14 mouse cellular contexts compared by ENCODE assay signal in the genomic region with DNA sequence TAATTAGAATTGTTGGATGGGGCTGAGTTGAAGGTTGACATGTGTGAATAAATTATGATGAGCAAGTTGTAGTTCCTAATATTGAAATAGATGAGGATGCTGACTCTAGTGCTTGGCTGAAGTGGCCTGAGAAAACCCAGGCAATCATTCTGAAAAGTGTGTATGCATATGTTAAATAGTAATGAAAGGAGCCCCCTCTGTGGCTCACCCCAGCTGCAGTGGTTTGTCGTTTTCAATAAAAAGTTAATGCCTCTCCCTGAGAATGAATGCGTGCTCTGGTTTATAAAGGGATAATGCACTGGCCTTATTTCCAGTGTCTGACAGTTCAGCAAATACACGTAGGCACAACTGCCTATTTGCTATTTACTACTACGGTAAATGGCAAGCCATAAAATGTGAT.
"Had no signal": no experiment of that assay in that cellular context is flagged by ENCODE, and none has a peak within 500 bp of the region (broad histone marks: within the 10 kb centered on the region; RNA-seq: fewer than 3 reads in every experiment).

No protein-coding gene starts in this region.

- H3K9me3 ChIP-seq: limb, embryonic 10.5 days; liver, embryonic 15.5 days had no signal

- DNase-seq: kidney, adult 11 months; kidney, adult 9 months; kidney, postnatal 36 days; lung, adult 2 months; lung, postnatal 36 days; right cerebral cortex, postnatal 4 days; spleen, adult 18-20 months; thymus, adult 18-20 months; thymus, postnatal 14 days had no signal

- ATAC-seq: lung, postnatal 0 days had no signal

- H3K4me3 ChIP-seq: limb, embryonic 10.5 days; liver, embryonic 15.5 days had no signal

- H3K9ac ChIP-seq: liver, embryonic 15.5 days had no signal

- H3K4me2 ChIP-seq: liver, embryonic 11.5 days; liver, embryonic 15.5 days had no signal

- H3K27ac ChIP-seq: kidney, postnatal 0 days; limb, embryonic 10.5 days; liver, embryonic 15.5 days had no signal

- H3K27me3 ChIP-seq: liver, embryonic 15.5 days had no signal

- H3K36me3 ChIP-seq: limb, embryonic 10.5 days; liver, embryonic 15.5 days had no signal

- H3K4me1 ChIP-seq: limb, embryonic 10.5 days; liver, embryonic 15.5 days had no signal
